Mouse (Mus musculus) kidney, postnatal 25 days (tissue): Measurements from ENCODE around the gene Cux2.

Source experiments
- DNase-seq, 2 experiments: peaks; one replicate each; pipeline ENCODE4 v3.0.0; 2021; ENCODE audit warnings: mixed read lengths in 2 of 2

Gene Cux2

DNA sequence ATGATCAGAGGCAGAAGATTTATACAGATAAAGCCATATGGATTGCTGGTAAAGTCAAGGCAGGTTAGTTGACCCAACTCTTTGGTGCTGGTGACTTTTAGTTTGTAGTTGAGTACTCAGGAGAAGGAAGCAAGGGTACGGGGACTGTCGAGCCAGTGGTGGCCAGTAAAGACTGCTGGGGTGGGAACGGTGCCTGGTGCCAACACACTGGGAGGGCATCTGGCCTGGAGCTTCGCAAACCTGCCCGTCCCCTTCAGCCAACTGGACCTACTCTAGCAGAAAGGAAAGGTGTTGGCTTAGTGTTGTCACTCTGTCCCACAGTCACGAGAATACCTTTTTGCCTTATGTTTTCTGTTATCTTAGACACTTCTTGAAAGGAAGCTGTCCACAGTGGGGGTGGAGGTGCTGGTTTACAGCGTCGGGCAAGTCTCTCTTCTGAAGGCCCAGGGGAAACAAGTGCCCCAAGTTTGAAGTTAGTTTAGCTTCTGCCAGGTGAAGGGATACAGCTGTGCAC lies 234.0 kb downstream of the Cux2 start:
- DNase-seq = peak in 1 of 2 experiments; percentile 35

GRCm38 (mm10) chr5:121815067-121815466 lies 234.8 kb downstream of the Cux2 start:
- DNase-seq = peak; percentile 85 to 91

DNA sequence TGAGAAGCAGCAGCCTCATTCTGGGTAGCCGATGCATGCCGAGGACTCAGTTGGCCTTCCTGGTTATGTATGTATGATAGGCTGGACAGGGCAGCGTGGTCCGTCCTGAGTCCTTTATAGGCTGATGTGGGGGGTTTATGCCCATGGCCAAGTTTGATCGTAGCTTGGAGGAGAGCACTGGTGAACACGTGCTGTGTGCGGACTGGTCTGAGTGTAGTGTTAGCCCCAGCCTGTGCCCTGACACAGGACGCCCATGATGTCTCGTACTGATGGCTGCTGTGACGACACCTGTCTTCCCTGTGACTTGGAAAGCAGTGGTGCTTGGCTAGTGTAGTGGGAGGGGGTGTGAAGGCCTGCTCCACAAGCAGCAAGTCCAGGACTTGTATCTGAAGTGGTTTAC lies 236.2 kb downstream of the Cux2 start:
- DNase-seq = no peak

- no peak for DNase-seq
Observed at GRCm38 (mm10) chr5:121812526-121813243, 237.2 kb downstream of the Cux2 start.

GRCm38 (mm10) chr5:121811485-121811931 lies 238.4 kb downstream of the Cux2 start:
- no peak for DNase-seq

GRCm38 (mm10) chr5:121810331-121811151 lies 239.4 kb downstream of the Cux2 start:
- no peak for DNase-seq

- peak; percentile 71 to 78 for DNase-seq
Observed at GRCm38 (mm10) chr5:121809667-121810224, 240.2 kb downstream of the Cux2 start.

DNA sequence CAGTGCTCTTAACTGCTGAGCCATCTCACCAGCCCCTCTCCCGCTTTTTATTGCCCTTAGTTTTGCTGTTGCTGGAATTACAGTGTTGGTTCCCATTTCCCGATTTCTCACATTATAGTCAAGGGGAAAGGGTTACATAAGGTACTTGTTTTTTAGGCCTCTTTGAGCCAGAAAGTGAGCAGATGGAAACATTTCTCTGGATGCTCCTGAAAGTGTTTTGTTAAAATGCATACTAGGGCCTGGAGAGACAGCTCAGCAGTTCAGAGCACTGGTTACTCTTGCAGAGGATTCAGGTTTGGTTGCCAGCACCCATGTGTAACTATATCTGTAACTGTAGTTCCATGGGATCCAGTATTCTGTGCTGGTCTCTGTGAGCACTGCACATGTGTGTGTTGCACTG lies 241.7 kb downstream of the Cux2 start:
- DNase-seq = no peak

GRCm38 (mm10) chr5:121807186-121807585 lies 242.7 kb downstream of the Cux2 start:
- DNase-seq = peak in 1 of 2 experiments; percentile 33
